Mouse (Mus musculus) lung, adult 2 months (tissue): Measurements from ENCODE around the gene Far2.

ENCODE experiments used
- CTCF ChIP-seq: fragments of 200-500 bp; IDR thresholded peaks from 2 replicates; pipeline ENCODE4 v1.5.1; 2011; ENCODE audit warnings: mild to moderate bottlenecking, low read length, control low read depth; ENCODE audit not compliant: insufficient read depth
- POLR2A ChIP-seq: fragments of 200-500 bp; IDR thresholded peaks from 2 replicates; pipeline ENCODE4 v1.6.1; 2011; ENCODE audit warnings: low read depth, mild to moderate bottlenecking, control low read depth, low read length, borderline replicate concordance; ENCODE audit errors: extremely low read depth

DNA sequence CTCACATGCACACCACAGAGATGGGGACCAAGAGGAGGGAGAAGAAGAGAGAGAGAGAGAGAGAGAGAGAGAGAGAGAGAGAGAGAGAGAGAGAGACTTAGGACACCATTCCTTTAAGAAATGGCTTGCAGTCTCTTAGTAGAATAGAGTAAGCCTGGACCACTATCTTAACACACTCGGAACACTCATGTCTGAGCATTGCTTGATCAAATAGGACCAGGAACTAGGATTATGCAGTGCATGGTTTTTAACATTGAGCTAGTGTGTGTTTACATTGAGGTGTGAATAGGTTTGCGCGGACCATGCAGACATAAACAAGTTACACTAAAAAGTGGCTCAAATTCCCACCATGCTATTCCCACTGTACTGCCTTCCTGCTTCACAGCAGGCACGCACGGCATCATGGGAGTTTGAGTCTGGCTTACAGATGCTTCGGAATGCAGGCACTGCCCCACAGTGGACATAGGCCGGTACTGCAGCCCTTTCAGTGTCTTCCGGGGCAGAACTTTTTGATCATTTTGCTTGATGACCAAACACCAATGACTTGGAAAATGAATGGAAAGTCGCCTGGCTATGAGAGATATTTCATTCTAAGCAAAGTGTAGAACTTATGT lies 88.8 kb downstream of the Far2 start:
- TF ChIP-seq POLR2A, result no peak
- TF ChIP-seq CTCF, result peak; percentile 83
